Mouse (Mus musculus) liver, adult 2 months (tissue): ENCODE results near the gene Pdpk1. TPM values are rescaled to one million over a fixed set of nuclear protein-coding genes. Genes with fewer than 3 reads are reported as not detected.

Source experiments
- DNase-seq: peaks from one replicate; pipeline ENCODE4 v3.0.0-alpha.2; 2011; ENCODE audit warnings: low read depth, low spot score; ENCODE audit errors: extremely low read depth
- H3K27ac ChIP-seq: fragments of 200-500 bp; replicated peaks from 2 replicates; pipeline ENCODE4 v1.5.1; 2012; ENCODE audit warnings: low read depth, mild to moderate bottlenecking, control low read depth, inconsistent platforms, low read length; ENCODE audit not compliant: insufficient read depth
- H3K27me3 ChIP-seq: fragments of 200-500 bp; 2 replicates; pipeline ENCODE4 v1.6.1; 2012; ENCODE audit warnings: mild to moderate bottlenecking, moderate library complexity, low read length, inconsistent platforms; ENCODE audit not compliant: control insufficient read depth, insufficient read depth
- H3K36me3 ChIP-seq: fragments of 200-500 bp; 2 replicates; pipeline ENCODE4 v1.6.1; 2012; ENCODE audit warnings: low read length, inconsistent platforms; ENCODE audit not compliant: control insufficient read depth, insufficient read depth
- H3K4me1 ChIP-seq: fragments of 200-500 bp; 2 replicates; pipeline ENCODE4 v1.6.1; 2011; ENCODE audit warnings: low read length; ENCODE audit not compliant: control insufficient read depth, insufficient read depth
- H3K4me3 ChIP-seq: fragments of 200-500 bp; 2 replicates; pipeline ENCODE4 v1.5.1; 2011; ENCODE audit warnings: low read depth, mild to moderate bottlenecking, control low read depth, low read length, moderate library complexity; ENCODE audit not compliant: insufficient read depth
- H3K79me2 ChIP-seq: fragments of 200-500 bp; 2 replicates; pipeline ENCODE4 v1.6.1; 2012; ENCODE audit warnings: inconsistent platforms, mild to moderate bottlenecking, low read length, moderate library complexity; ENCODE audit not compliant: control insufficient read depth, insufficient read depth
- H3K9ac ChIP-seq: fragments of 200-500 bp; 2 replicates; pipeline ENCODE4 v1.6.1; 2012; ENCODE audit warnings: low read depth, mild to moderate bottlenecking, control low read depth, inconsistent platforms, low read length
- CTCF ChIP-seq: fragments of 200-500 bp; IDR thresholded peaks from 2 replicates; pipeline ENCODE4 v1.5.1; 2011; ENCODE audit warnings: low read depth, low read length, control low read depth
- POLR2A ChIP-seq: fragments of 200-500 bp; IDR thresholded peaks from 2 replicates; pipeline ENCODE4 v1.6.1; 2011; ENCODE audit warnings: low read length, control low read depth; ENCODE audit not compliant: insufficient read depth; ENCODE audit errors: extremely low read depth
- WGBS: fragments of 180-500 bp; shearing (Covaris S2); methylation state at CpG from one replicate; pipeline ENCODE4 v1.1.7; 2018; 5-methylcytosine and 5-hydroxymethylcytosine counted together
- polyA plus RNA-seq: library from polyadenylated mRNA; depleted of rRNA; stranded (reverse); fragments of >200 nt; gene quantifications from 2 replicates; pipeline ENCODE4 v1.2.3, GENCODE M21; 2012
- total RNA-seq: library from RNA; depleted of rRNA; stranded (reverse); fragments of >200 nt; gene quantifications from 2 replicates; pipeline ENCODE4 v1.2.3, GENCODE M21; 2014

Gene Pdpk1
- total and polyA plus RNA-seq, 2 experiments: 10.2 to 19.7 TPM

DNA sequence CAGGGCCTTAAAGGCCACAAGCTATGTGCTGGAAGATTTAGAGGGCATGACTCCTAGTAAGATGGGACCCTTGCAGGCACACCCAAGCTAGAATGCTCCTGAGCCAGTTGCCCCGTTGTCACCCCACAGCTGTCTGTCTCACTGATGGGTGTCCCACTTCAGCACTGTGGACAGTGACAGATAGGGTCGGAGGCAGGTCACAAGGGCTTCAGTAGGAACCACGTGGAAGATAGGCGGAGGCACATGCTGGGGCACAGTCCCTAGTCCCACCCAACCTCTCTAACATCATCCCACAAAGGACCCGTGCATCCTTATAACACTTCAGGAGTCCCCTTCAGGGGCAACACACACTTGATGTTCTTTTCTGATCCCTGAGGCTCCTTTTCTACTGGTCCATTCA lies 104.7 kb downstream of the Pdpk1 start:
- WGBS: 38% methylated on average over 5 of the region's 5 CpGs
- DNase-seq: no peak
- Histone ChIP-seq H3K27me3 (no peaks in the 10 kb centered on the region), H3K36me3 (peaks cover 2% of the 10 kb centered on the region; the same call in 1 of the 2 replicates), H3K9ac (no peak overlapping the region), H3K4me3 (no peak overlapping the region), H3K27ac (no peak overlapping the region), H3K79me2 (no peaks in the 10 kb centered on the region), H3K4me1 (no peaks in the 10 kb centered on the region)
- no peak for TF ChIP-seq POLR2A

- Histone ChIP-seq H3K4me1 (no peaks in the 10 kb centered on the region), H3K79me2 (no peaks in the 10 kb centered on the region), H3K27me3 (no peaks in the 10 kb centered on the region), H3K9ac (no peak overlapping the region), H3K4me3 (no peak overlapping the region), H3K36me3 (peaks cover 2% of the 10 kb centered on the region; the same call in 1 of the 2 replicates), H3K27ac (no peak overlapping the region)
- 74% methylated on average over 10 of the region's 10 CpGs for WGBS
- DNase-seq: no peak
- TF ChIP-seq CTCF (no peak), POLR2A (no peak)
These were observed 105.1 kb downstream of the Pdpk1 start for GRCm38 (mm10) chr17:24045608-24046007.

DNA sequence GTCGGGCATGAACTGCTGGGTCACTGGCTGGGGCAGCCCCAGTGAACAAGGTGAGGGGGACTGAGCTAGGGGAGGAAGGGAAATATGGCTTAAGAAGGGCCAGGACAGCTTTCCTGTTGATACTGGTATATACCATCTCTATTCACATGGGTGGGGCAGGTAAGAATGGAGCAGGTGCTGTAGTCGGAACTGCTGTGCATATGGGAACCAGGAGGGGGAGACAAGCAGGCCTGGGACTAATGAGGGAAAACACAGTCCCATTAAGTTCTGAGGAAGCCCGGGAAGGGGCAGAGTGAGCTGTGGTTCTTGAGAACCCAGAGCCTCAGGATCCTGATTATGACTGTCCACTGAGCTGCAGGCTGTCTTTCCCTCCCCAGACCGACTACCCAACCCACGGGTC lies 106.2 kb downstream of the Pdpk1 start:
- H3K4me3 ChIP-seq: no peak overlapping the region
- no peaks in the 10 kb centered on the region for H3K79me2 ChIP-seq
- no peaks in the 10 kb centered on the region for H3K4me1 ChIP-seq
- H3K27ac ChIP-seq: no peak overlapping the region
- 55% methylated on average over 5 of the region's 5 CpGs for WGBS
- no peak overlapping the region for H3K9ac ChIP-seq
- H3K36me3 ChIP-seq: peaks cover 2% of the 10 kb centered on the region; the same call in 1 of the 2 replicates
- TF ChIP-seq CTCF: no peak
- no peak for TF ChIP-seq POLR2A
- H3K27me3 ChIP-seq: no peaks in the 10 kb centered on the region
- no peak for DNase-seq

- Histone ChIP-seq H3K27ac (no peak within 1 kb of the TSS), H3K27me3 (no peaks in the 10 kb centered on the region), H3K9ac (no peak within 1 kb of the TSS), H3K79me2 (no peaks in the 10 kb centered on the region), H3K4me3 (no peak within 1 kb of the TSS), H3K36me3 (no peaks in the 10 kb centered on the region), H3K4me1 (no peaks in the 10 kb centered on the region)
- 71% methylated on average over 4 of the region's 4 CpGs for WGBS
- no peak for DNase-seq
- TF ChIP-seq CTCF: no peak
- TF ChIP-seq POLR2A: no peak
These were observed 112.9 kb downstream of the Pdpk1 start, which contains the start of gene Prss27 for GRCm38 (mm10) chr17:24037844-24038243. Prss27 (plus strand) TSS chr17:24038144.

GRCm38 (mm10) chr17:24037360-24037759 lies 113.4 kb downstream of the Pdpk1 start:
- no peaks in the 10 kb centered on the region for H3K36me3 ChIP-seq
- 75% methylated on average over 13 of the region's 13 CpGs for WGBS
- no peak overlapping the region for H3K4me3 ChIP-seq
- H3K9ac ChIP-seq: no peak overlapping the region
- H3K27me3 ChIP-seq: no peaks in the 10 kb centered on the region
- no peaks in the 10 kb centered on the region for H3K79me2 ChIP-seq
- no peak for TF ChIP-seq POLR2A
- TF ChIP-seq CTCF: no peak
- H3K27ac ChIP-seq: no peak overlapping the region
- H3K4me1 ChIP-seq: no peaks in the 10 kb centered on the region
- DNase-seq: no peak

DNA sequence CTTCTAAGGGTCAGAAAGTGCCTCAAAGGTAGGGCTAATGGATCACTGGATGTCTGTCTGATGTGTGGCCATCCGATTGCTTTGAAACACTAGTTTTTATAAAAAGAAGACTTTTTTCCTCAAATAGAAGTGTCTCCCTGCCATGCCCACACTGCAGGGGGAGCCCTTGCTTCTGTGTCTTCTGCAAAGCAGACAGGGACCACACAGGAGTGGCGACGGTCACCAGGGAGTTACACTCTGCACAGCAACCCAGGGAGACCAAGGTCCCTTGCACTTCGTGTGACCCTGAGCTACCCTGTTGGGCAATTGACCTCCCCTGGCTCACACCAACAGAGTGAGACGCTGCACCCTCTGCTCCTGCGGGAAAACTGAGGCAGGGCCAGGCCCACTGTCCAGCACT lies 113.8 kb downstream of the Pdpk1 start:
- peak; percentile 46 for DNase-seq
- no peak overlapping the region for H3K9ac ChIP-seq
- no peak for TF ChIP-seq CTCF
- no peak for TF ChIP-seq POLR2A
- H3K4me1 ChIP-seq: no peaks in the 10 kb centered on the region
- no peaks in the 10 kb centered on the region for H3K79me2 ChIP-seq
- no peaks in the 10 kb centered on the region for H3K36me3 ChIP-seq
- H3K27ac ChIP-seq: no peak overlapping the region
- WGBS: 31% methylated on average over 6 of the region's 6 CpGs
- H3K27me3 ChIP-seq: no peaks in the 10 kb centered on the region
- no peak overlapping the region for H3K4me3 ChIP-seq
